Mouse (Mus musculus) fat pad, adult 2 months (tissue): Measurements from ENCODE around the gene Frmpd4.

ENCODE experiments used
- DNase-seq: peaks from one replicate; pipeline ENCODE4 v3.0.0-alpha.2; 2011; ENCODE audit warnings: low read depth, low spot score; ENCODE audit errors: extremely low read depth

Frmpd4 gene

GRCm38 (mm10) chrX:168141051-168141450, 436.0 kb downstream of the Frmpd4 start:
- DNase-seq, result no peak

DNA sequence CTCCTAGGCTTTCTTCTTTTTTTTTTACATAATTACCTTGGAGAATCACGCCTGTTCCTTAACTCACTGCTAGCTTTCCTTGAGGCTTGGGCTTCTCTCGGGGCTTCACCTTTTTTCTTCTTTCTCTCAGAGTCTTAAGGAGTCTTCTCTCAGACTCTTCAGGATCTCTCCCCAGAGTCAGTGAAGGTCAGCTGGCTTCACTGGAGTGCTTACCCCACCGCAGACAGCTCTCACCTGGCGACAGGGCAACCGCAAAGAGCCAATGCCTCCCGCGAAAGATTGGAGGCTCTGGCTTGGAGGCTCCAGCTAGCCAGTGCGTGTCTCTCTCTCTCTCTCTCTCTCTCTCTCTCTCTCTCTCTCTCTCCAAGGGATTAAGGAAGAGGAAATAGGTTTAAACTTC, 453.0 kb downstream of the Frmpd4 start:
- no peak for DNase-seq

GRCm38 (mm10) chrX:168123589-168123965, 453.5 kb downstream of the Frmpd4 start:
- DNase-seq, result no peak

DNA sequence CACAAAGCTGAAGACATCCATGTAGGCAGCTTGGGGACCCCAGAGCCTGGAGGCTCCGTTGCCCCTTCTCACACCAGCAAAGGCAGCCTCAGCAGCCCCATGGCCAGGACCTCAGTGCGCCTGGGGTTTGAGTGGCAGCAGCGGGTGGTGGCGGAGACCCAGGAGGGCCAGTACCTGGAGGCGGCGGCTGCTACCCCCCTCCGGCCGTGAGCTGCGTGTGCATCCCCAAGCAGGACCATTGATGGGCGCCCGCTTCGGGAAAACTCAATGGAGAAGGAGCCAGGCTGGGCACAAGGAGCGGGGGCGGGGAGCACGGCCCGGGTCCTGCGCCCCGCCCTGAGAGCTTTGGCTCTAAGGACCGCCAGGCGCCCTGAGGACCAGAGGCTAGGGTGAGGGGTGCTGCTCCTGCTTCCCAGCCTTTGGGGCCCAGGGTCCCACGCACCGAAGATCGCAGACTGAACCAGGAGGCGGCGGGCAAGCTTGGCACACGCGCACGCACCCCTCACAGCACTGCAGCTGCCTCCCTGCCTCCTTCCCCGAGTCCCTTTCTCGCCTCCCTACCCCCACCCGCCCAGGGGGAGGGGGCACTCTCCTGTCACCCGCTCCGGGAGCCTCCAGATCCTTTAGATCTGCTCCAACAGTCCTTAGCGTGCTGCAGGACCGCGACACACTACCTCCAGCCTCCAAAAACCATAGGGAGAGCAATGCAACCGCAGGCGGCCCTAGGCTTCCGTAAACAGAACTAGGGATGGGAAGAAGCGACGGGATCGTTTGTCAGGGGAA, 454.0 kb downstream of the Frmpd4 start:
- DNase-seq, result no peak

DNA sequence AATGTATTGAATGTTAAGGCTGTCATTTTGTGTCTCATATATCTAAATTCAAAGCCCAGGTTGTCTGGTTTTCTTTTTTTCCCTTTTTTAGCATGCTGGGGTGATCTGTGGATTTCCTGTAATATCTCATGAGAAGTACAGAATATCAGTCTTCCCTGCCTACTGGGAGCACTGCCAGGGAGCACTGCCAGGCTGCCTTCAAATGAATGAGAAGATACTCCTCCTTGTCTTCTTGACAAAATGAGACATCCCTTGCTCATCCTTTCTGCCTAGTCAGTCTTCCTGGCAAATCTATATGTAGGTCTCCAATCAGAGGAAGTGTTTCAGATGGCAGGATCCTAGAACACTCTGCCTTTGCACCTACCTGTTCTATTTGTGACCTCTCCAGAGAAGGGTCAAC, 535.4 kb downstream of the Frmpd4 start:
- DNase-seq, result no peak

GRCm38 (mm10) chrX:168020574-168021145, 556.4 kb downstream of the Frmpd4 start:
- no peak for DNase-seq

DNA sequence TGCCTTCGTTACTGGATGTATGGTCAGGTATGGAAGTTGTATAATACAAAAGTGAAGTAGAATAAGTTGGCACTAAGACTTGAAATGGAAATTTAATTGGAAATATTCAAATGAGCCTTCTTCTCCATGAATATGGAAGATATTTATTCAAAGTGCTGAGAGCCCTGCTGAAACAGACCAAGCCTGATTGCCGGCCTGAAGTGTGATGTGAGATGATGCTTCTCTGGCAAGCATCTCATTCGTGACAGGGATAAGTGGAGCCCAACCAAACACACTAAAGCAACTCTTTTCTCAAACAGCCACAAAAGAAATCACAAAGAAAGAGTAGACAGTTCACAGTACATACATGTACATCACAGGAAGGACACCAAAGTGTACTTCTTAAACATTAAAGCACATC, 559.2 kb downstream of the Frmpd4 start:
- DNase-seq, result no peak

GRCm38 (mm10) chrX:167984835-167985234, 592.2 kb downstream of the Frmpd4 start:
- no peak for DNase-seq

- DNase-seq, result no peak
These were observed 625.8 kb downstream of the Frmpd4 start for GRCm38 (mm10) chrX:167951207-167951606.

DNA sequence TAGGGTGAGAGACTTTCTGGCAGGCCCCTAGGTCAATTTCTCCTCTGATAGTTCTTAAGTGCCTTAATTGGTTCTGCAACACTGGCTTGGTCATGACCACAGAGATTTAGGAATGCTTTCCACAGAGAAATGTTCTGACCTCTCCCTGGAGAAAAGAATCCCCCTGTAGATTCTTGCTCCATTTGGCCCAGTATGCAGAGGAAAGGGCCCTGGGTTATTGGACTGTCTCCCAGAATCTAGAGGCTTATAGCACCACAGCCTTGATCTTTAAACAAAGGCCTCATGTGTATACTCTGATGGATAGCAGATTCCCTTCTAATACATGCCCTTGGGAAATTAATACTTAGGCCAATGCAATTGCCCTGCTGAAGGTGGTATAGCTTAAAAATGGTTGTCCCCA, 667.5 kb downstream of the Frmpd4 start:
- DNase-seq, result no peak

DNA sequence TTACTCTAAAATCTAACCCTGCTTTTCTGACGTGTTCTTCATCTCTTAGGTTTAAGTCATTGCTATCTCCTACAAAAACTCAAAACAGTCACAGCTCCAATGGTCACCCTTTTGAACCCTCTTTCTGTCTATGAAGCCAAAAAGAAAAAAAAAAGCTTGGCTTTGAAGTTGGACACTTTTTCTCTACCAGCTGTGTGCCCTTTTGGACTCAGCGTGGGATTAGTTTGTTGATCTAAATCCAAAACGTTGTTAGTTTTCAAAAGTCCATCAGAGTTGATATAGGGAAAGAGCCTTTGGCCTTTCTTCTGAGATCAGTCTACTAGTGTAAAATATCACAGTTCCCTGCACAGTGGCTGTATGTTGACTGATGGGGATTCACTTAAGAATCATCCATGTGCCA, 676.0 kb downstream of the Frmpd4 start:
- DNase-seq, result no peak

DNA sequence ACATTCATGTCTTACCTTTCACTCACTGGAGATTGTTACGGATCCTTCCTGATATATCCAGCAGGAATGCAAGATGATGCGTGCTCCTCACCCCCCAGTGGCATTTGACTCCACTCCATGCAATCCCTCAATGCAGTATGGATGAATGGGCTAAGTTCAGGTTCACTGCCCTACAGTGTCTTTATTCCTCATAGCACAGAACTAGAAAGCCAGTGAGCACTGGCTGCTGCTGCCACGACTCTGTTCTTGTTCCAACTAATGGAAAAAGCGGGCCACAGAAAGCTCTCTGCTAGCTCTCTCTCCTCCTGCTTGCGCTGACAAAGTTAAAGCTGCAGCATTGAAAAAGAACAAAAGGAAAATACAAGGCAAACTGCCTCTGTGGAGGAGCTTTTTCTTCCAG, 722.2 kb downstream of the Frmpd4 start:
- DNase-seq, result no peak

DNA sequence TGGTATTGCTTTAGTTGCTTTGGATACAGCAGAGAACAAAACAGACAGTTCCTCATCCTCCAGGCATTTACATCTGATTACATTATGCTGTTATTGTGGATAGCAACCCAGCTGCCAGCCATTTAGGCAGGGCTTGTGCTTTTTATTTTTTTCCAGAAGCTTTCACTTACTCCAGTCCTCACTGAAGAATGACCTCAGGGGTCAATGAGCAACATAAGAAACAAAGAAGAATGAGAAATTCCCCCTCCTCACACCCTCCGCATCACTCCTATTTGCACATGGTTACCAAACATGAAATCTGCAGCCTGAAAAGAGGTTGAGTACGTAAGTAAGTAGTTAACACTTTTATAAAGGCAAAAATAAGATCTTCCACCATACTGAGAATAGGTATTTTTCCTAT, 744.5 kb downstream of the Frmpd4 start:
- DNase-seq, result no peak

GRCm38 (mm10) chrX:167828456-167828855, 748.6 kb downstream of the Frmpd4 start:
- DNase-seq, result no peak

DNA sequence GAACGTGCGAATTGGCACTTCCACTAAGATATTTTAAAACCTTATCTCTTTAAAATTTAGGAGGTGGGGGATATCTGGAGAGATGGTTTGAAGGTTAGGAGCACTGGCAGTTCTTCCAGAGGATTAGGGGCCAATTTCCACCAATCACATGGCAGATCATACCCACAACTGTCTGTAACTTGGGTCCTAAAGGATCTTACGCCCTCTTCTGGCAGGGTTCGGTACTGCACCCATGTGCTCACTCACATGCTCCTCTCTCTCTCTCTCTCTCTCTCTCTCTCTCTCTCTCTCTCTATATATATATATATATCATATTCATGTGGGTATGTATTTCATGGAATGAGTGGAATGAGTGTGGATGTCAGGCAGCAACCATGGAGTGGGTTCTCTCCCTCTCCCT, 759.7 kb downstream of the Frmpd4 start:
- no peak for DNase-seq

DNA sequence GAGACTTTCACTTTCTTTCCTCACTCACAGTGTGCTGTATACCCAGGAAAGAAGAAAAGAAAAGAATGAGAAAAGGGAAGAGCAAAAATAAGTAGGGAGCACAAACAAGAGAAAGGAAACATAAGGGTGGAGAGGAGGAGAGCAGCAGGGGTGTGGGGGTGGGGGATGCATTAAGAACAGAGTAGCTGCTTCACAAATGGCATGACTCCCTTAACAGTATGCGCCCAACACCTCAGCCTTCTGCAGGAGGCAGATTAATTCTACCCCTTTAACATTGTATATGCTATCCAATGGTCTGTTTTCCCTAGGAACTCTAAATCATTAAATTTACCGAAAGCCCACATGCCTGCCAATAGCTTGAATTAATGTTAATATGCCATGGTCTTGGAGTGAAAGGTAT, 766.9 kb downstream of the Frmpd4 start:
- no peak for DNase-seq

DNA sequence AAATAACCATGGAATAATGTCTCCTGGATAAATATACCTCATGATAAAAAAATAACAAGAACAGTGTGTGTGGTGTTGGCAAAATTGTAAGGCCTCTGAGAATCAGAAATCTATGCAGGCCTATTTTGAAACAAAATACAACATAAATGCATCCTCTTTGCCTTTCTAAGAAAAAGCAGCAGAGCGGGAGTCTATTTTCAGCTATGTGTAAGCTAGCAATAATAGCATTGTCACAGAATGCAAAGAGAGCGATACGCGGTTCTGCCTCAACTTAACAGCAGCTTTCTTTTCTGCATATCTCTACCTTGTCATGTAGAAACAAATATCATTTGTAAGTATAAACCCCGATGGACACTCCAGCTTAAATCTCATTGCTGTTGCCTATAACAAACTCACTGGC, 768.5 kb downstream of the Frmpd4 start:
- DNase-seq, result no peak

- no peak for DNase-seq
These were observed 788.3 kb downstream of the Frmpd4 start for GRCm38 (mm10) chrX:167788737-167789136.

- no peak for DNase-seq
These were observed 793.5 kb downstream of the Frmpd4 start for GRCm38 (mm10) chrX:167783526-167783925.

DNA sequence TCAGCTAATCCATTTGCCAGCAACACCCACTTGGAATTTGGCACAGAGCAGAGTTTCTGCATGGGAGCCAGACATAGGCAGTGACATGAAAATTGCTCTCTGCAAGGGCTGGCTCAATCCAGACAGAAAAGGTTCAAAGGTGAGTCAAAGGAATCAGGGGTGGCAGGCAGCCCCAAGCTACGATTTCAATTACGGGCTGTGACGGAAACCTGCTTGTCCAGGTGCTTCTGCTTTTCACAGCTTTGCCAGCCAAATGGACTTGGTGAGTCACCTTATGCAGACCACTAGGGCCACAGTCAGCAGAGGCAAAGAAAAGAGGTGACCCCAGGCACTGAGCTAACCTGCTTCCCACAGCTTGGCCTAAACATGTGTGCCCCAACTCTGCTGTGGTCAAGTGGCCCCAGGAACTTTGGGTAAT, 857.5 kb downstream of the Frmpd4 start:
- DNase-seq, result peak; percentile 11

GRCm38 (mm10) chrX:167719092-167719491, 857.9 kb downstream of the Frmpd4 start:
- DNase-seq, result peak; percentile 1

DNA sequence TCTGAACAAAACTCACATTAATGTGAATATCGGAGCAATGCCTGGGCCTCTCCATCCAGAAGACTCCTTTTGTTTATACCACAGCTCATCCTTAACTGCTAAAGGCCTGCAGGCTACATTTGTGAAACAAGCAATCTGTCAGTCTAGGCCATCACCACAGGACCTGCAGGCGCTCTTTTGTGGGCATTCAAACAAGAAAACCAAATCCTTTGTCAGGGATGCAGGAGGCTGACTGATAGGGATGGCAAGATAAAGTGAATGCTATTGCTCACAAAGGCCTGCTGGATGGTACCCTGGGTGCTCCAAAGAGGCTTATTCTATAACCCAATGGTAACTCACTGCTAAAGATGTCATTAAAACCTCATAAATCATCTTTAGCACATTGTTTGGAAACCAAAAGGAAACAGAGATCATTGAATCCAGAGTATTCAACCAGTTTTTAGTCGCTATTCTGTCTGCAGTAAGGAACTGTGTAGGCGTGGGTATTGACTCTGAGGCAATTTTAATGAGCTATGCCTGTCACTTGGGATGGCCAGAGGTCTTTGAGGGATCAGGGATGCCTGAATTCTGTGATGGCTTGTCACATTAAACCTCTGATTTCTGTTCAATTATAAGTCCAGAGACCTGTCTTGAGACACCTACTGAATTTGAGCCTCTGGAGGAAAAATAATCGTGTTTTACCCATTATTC, 922.1 kb downstream of the Frmpd4 start:
- DNase-seq, result no peak
